Mouse (Mus musculus): ENCODE data around the gene Slc6a9. TPM values are rescaled to one million over a fixed set of nuclear protein-coding genes. Genes with fewer than 3 reads are reported as not detected.

Slc6a9 gene
- total and polyA plus RNA-seq, 2 experiments from 2014 or later, result 33.7 to 35.0 TPM

- peaks cover 38% of the 10 kb centered on the region for H3K36me3 ChIP-seq (ENCODE audit: insufficient read depth)
- TF ChIP-seq CTCF (IDR thresholded peaks at IDR 0.05; ENCODE audit: low read depth), result no peak
- no peaks in the 10 kb centered on the region for H3K4me1 ChIP-seq (ENCODE audit: insufficient read depth)
- no peaks in the 10 kb centered on the region for H3K9me3 ChIP-seq (ENCODE audit: low read length)
- H3K27ac ChIP-seq (ENCODE audit: low read depth, low read length), result no peak overlapping the region
- no peak overlapping the region for H3K4me3 ChIP-seq (ENCODE audit: low read depth, low read length)
- no peak overlapping the region for H3K9ac ChIP-seq
- 69% methylated on average over 7 of the region's 7 CpGs for WGBS
- no peak overlapping the region for H3K4me2 ChIP-seq (ENCODE audit: low read depth)
- no peaks in the 10 kb centered on the region for H3K27me3 ChIP-seq (ENCODE audit: insufficient read depth, low read length)
- no peak for ATAC-seq
- no peak for DNase-seq
Observed at GRCm38 (mm10) chr4:117871787-117872186, 37.5 kb downstream of the Slc6a9 start.

DNA sequence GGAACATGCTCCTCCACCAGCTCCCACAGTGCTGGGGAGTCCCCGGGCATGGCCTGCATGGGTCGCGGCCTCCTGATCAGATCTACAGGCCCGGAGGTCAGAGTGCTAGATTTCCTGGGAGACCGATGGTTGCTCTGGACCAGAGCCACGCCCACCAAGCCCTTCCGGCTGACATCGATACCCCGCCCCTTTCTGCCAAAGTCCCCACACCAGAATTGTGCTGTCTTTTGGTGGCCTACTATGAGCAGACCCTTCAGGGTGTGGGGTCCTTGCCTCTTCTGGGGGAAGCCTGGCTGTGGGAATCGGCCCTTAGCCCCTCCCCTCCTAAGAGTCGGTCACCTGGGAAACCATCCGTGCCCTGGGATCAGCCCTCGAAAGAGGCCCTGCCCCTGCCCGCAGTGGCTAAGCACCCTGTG lies 38.2 kb downstream of the Slc6a9 start, which contains the start of gene Ccdc24:
Gene Ccdc24 (minus strand): TSS at position 87 of the 416 bp plus-strand sequence.
- Histone ChIP-seq H3K4me2 (ENCODE audit: low read depth) (peak within 1 kb of the TSS; percentile 19; the same call in 1 of the 2 replicates), H3K36me3 (ENCODE audit: insufficient read depth) (peaks cover 45% of the 10 kb centered on the region), H3K4me3 (ENCODE audit: low read depth, low read length) (no peak within 1 kb of the TSS), H3K27me3 (ENCODE audit: insufficient read depth, low read length) (no peaks in the 10 kb centered on the region), H3K9me3 (ENCODE audit: low read length) (no peaks in the 10 kb centered on the region), H3K27ac (ENCODE audit: low read depth, low read length) (no peak within 1 kb of the TSS), H3K4me1 (ENCODE audit: insufficient read depth) (no peaks in the 10 kb centered on the region), H3K9ac (no peak within 1 kb of the TSS)
- no peak; the same call in 1 of the 2 replicates for ATAC-seq
- DNase-seq, result no peak
- WGBS, result 11% methylated on average over 14 of the region's 14 CpGs
- TF ChIP-seq CTCF (IDR thresholded peaks at IDR 0.05; ENCODE audit: low read depth), result no peak

DNA sequence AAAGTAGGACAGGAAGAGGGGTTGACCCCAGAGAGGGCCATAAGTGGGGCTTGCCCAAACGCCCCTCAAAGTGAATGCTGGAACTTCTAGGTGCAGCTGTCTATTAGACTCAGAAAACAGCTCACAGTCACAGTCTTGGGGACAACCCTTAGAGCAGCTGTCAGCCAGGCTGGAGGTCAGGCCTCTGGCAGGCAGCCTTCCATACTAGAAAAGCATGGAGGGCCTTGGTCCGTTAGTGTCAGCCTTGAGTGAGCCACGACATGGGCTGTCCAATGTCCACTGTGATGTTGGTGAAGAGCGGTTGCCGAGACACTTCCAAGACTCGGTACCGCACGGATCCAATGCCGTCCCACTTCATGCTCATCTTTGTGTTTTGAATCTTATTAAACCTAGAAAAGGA lies 39.3 kb downstream of the Slc6a9 start:
- Histone ChIP-seq H3K9ac (no peak overlapping the region), H3K27me3 (ENCODE audit: insufficient read depth, low read length) (no peaks in the 10 kb centered on the region), H3K36me3 (ENCODE audit: insufficient read depth) (peaks cover 56% of the 10 kb centered on the region), H3K27ac (ENCODE audit: low read depth, low read length) (no peak overlapping the region), H3K9me3 (ENCODE audit: low read length) (no peaks in the 10 kb centered on the region), H3K4me3 (ENCODE audit: low read depth, low read length) (no peak overlapping the region), H3K4me1 (ENCODE audit: insufficient read depth) (no peaks in the 10 kb centered on the region), H3K4me2 (ENCODE audit: low read depth) (no peak overlapping the region)
- TF ChIP-seq CTCF (IDR thresholded peaks at IDR 0.05; ENCODE audit: low read depth), result no peak
- DNase-seq, result no peak
- ATAC-seq, result no peak
- WGBS, result 90% methylated on average over 9 of the region's 9 CpGs

- no peak overlapping the region for H3K27ac ChIP-seq (ENCODE audit: low read depth, low read length)
- no peak overlapping the region for H3K4me3 ChIP-seq (ENCODE audit: low read depth, low read length)
- H3K9me3 ChIP-seq (ENCODE audit: low read length), result no peaks in the 10 kb centered on the region
- no peak for ATAC-seq
- WGBS, result 68% methylated on average over 10 of the region's 10 CpGs
- peaks cover 59% of the 10 kb centered on the region for H3K36me3 ChIP-seq (ENCODE audit: insufficient read depth)
- no peak overlapping the region for H3K4me2 ChIP-seq (ENCODE audit: low read depth)
- TF ChIP-seq CTCF (IDR thresholded peaks at IDR 0.05; ENCODE audit: low read depth), result no peak
- no peak for DNase-seq
- no peaks in the 10 kb centered on the region for H3K27me3 ChIP-seq (ENCODE audit: insufficient read depth, low read length)
- no peak overlapping the region for H3K9ac ChIP-seq
- peaks cover 6% of the 10 kb centered on the region for H3K4me1 ChIP-seq (ENCODE audit: insufficient read depth)
Observed at GRCm38 (mm10) chr4:117878301-117878700, 44.0 kb downstream of the Slc6a9 start.

GRCm38 (mm10) chr4:117878703-117879102 lies 44.4 kb downstream of the Slc6a9 start:
- no peak overlapping the region for H3K27ac ChIP-seq (ENCODE audit: low read depth, low read length)
- no peak overlapping the region for H3K9ac ChIP-seq
- H3K4me2 ChIP-seq (ENCODE audit: low read depth), result no peak overlapping the region
- TF ChIP-seq CTCF (IDR thresholded peaks at IDR 0.05; ENCODE audit: low read depth), result no peak
- no peaks in the 10 kb centered on the region for H3K9me3 ChIP-seq (ENCODE audit: low read length)
- H3K4me1 ChIP-seq (ENCODE audit: insufficient read depth), result peaks cover 6% of the 10 kb centered on the region
- ATAC-seq (no peak), DNase-seq (no peak)
- no peaks in the 10 kb centered on the region for H3K27me3 ChIP-seq (ENCODE audit: insufficient read depth, low read length)
- H3K4me3 ChIP-seq (ENCODE audit: low read depth, low read length), result no peak overlapping the region
- peaks cover 55% of the 10 kb centered on the region for H3K36me3 ChIP-seq (ENCODE audit: insufficient read depth)
- 84% methylated on average over 5 of the region's 5 CpGs for WGBS

- ATAC-seq (peak; percentile 64), DNase-seq (peak; percentile 78)
- Histone ChIP-seq H3K4me1 (ENCODE audit: insufficient read depth) (peaks cover 16% of the 10 kb centered on the region), H3K36me3 (ENCODE audit: insufficient read depth) (peaks cover 32% of the 10 kb centered on the region), H3K4me2 (ENCODE audit: low read depth) (peak within 1 kb of the TSS; percentile 84), H3K9ac (peak within 1 kb of the TSS; percentile 87), H3K4me3 (ENCODE audit: low read depth, low read length) (peak within 1 kb of the TSS; percentile 83), H3K27ac (ENCODE audit: low read depth, low read length) (peak within 1 kb of the TSS; percentile 84), H3K9me3 (ENCODE audit: low read length) (no peaks in the 10 kb centered on the region), H3K27me3 (ENCODE audit: insufficient read depth, low read length) (no peaks in the 10 kb centered on the region)
- peak; percentile 54 for TF ChIP-seq CTCF (IDR thresholded peaks at IDR 0.05; ENCODE audit: low read depth)
- WGBS, result 2% methylated on average over 77 of the region's 103 CpGs
Observed at GRCm38 (mm10) chr4:117882701-117883691, 48.7 kb downstream of the Slc6a9 start, which contains the start of gene B4galt2. Gene B4galt2, minus strand, starts transcription at chr4:117883487.

GRCm38 (mm10) chr4:117884146-117884545 lies 49.8 kb downstream of the Slc6a9 start:
- Histone ChIP-seq H3K4me1 (ENCODE audit: insufficient read depth) (peaks cover 16% of the 10 kb centered on the region), H3K9ac (0 out of 2 replicates have a peak overlapping the region, but pooled peaks have one; percentile 87), H3K27me3 (ENCODE audit: insufficient read depth, low read length) (no peaks in the 10 kb centered on the region), H3K4me2 (ENCODE audit: low read depth) (peak overlapping the region; percentile 84), H3K4me3 (ENCODE audit: low read depth, low read length) (peak overlapping the region; percentile 83; the same call in 1 of the 2 replicates), H3K36me3 (ENCODE audit: insufficient read depth) (peaks cover 30% of the 10 kb centered on the region), H3K9me3 (ENCODE audit: low read length) (no peaks in the 10 kb centered on the region), H3K27ac (ENCODE audit: low read depth, low read length) (no peak overlapping the region)
- 82% methylated on average over 1 of the region's 1 CpGs for WGBS
- DNase-seq, result no peak
- no peak for ATAC-seq
- TF ChIP-seq CTCF (IDR thresholded peaks at IDR 0.05; ENCODE audit: low read depth), result no peak
